Mouse (Mus musculus): ENCODE measurements around the gene Fto. TPM values are rescaled to one million over a fixed set of nuclear protein-coding genes. Genes with fewer than 3 reads are reported as not detected.

Gene Fto
- polyA plus RNA-seq, 1 experiment: 39.7 TPM

DNA sequence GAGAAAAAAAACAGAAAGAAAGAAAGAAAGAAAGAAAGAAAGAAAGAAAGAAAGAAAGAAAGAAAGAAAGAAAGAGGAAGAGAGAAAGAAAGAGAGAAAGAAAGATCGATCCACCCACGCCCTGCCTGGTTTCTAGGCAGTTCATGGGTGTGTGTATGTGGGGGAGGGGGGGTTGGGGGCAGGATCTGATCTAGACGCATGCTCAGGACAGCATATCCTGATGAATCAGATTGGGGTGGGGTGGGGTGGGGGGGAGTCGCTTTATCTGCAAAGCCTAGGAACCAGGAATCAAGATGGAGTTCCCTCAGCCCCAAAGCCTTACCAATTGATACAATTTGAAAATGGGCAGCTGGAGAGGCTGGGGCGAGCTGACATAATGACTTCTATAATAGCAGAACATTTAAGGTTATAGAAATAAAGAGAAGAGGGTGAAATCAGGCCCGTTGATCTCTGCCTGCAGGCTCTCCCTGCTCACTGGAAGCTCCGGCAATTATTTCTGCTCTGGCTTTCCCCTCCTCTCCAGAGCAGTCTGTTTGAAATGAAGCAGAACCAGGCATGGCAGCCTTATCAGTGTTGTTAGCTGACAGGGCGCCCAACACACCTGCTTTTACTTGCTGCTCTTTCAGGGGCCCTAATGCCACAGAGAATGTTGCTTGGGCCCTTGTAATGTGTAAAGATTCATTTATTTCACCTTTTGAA, 402.2 kb downstream of the Fto start:
- peaks cover 5% of the 10 kb centered on the region for H3K4me1 ChIP-seq (ENCODE audit: control insufficient read depth, insufficient read depth, low read length)
- no peak for DNase-seq
- H3K4me3 ChIP-seq (replicated peaks; ENCODE audit: extremely low read depth, low read depth, low read length): no peak overlapping the region
- WGBS: 62% methylated on average over 8 of the region's 8 CpGs
- no peak for TF ChIP-seq CTCF (IDR thresholded peaks at IDR 0.05; ENCODE audit: insufficient read depth, low read length)
- TF ChIP-seq POLR2A (IDR thresholded peaks at IDR 0.05; ENCODE audit: borderline replicate concordance, extremely low read depth, low read depth, low read length): no peak

Other genes with a start within 250 kb of the Fto start
- gene Rbl2, start 243.5 kb upstream of the Fto start, polyA plus RNA-seq (2012; rRNA removed): 18.6 and 24.2 TPM in 2 replicates
- gene Aktip, start 113.5 kb upstream of the Fto start, polyA plus RNA-seq (2012; rRNA removed): 29.0 and 41.9 TPM in 2 replicates
- gene Rpgrip1l, start 263 bp upstream of the Fto start, polyA plus RNA-seq (2012; rRNA removed): 1.6 and 3.6 TPM in 2 replicates

Measured in lung, adult 2 months (tissue).